Mouse (Mus musculus) thymus, adult 2 months (tissue): ENCODE results near the gene Stxbp2. TPM values are rescaled to one million over a fixed set of nuclear protein-coding genes. Genes with fewer than 3 reads are reported as not detected.

ENCODE experiments used
- DNase-seq: peaks from one replicate; pipeline ENCODE4 v3.0.0; 2021
- H3K27ac ChIP-seq: fragments of 200-500 bp; 2 replicates; pipeline ENCODE4 v1.5.1; 2012; ENCODE audit warnings: low read length, control low read depth; ENCODE audit not compliant: control insufficient read depth, insufficient read depth
- H3K27me3 ChIP-seq: fragments of 200-500 bp; 2 replicates; pipeline ENCODE4 v1.6.1; 2012; ENCODE audit warnings: mild to moderate bottlenecking, low read length, moderate library complexity, mixed read lengths; ENCODE audit not compliant: control insufficient read depth, insufficient read depth
- H3K36me3 ChIP-seq: fragments of 200-500 bp; 2 replicates; pipeline ENCODE4 v1.6.1; 2012; ENCODE audit warnings: mild to moderate bottlenecking, low read length, moderate library complexity; ENCODE audit not compliant: control insufficient read depth, insufficient read depth
- H3K4me1 ChIP-seq: fragments of 200-500 bp; replicated peaks from 2 replicates; pipeline ENCODE4 v1.6.1; 2012; ENCODE audit warnings: low read length; ENCODE audit not compliant: control insufficient read depth, insufficient read depth
- H3K4me3 ChIP-seq: fragments of 200-500 bp; 2 replicates; pipeline ENCODE4 v1.5.1; 2012; ENCODE audit warnings: mild to moderate bottlenecking, low read length, control low read depth, moderate library complexity; ENCODE audit not compliant: control insufficient read depth, insufficient read depth
- CTCF ChIP-seq: fragments of 200-500 bp; IDR thresholded peaks from 2 replicates; pipeline ENCODE4 v1.5.1; 2012; ENCODE audit warnings: mild to moderate bottlenecking, control low read depth, low read length, moderate library complexity, borderline replicate concordance; ENCODE audit not compliant: control insufficient read depth, poor library complexity, insufficient read depth; ENCODE audit errors: extremely low read depth
- POLR2A ChIP-seq: fragments of 200-500 bp; IDR thresholded peaks from 2 replicates; pipeline ENCODE4 v1.6.1; 2012; ENCODE audit warnings: mild to moderate bottlenecking, low read length, control low read depth, moderate library complexity; ENCODE audit not compliant: control insufficient read depth, poor library complexity, insufficient read depth; ENCODE audit errors: extremely low read depth
- WGBS: fragments of 180-500 bp; shearing (Covaris S2); methylation state at CpG from one replicate; pipeline ENCODE4 v1.1.7; 2018; 5-methylcytosine and 5-hydroxymethylcytosine counted together
- polyA plus RNA-seq: library from polyadenylated mRNA; depleted of rRNA; stranded (reverse); fragments of >200 nt; gene quantifications from 2 replicates; pipeline ENCODE4 v1.2.3, GENCODE M21; 2012

The Stxbp2 gene
- polyA plus RNA-seq, 1 experiment = 262 TPM

DNA sequence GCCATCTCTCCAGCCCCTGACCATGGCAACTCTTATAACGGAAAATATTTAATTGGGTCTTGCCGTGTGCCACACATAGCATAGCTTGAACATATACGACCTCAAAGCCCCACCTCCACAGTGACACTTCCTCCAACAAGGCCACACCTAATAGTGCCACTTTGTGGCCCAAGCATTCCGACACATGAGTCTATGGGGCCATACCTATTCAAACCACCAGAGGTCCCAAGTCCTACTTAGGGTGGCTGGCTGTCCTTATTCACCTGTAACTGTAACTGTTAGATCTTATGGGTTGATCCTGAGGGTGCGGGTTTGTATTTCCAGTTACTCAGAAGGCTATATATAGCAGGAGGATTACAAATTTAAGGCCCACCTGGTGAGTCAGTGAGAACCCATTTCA lies 2.7 kb upstream of the Stxbp2 start:
- Histone ChIP-seq H3K36me3 (no peaks in the 10 kb centered on the region), H3K4me3 (no peak overlapping the region), H3K27me3 (no peaks in the 10 kb centered on the region), H3K27ac (no peak overlapping the region), H3K4me1 (peaks cover 13% of the 10 kb centered on the region)
- peak; percentile 35 for DNase-seq
- TF ChIP-seq CTCF (no peak), POLR2A (no peak)
- WGBS = 73% methylated on average over 5 of the region's 5 CpGs

GRCm38 (mm10) chr8:3631478-3631875 lies 722 bp downstream of the Stxbp2 start:
- Histone ChIP-seq H3K27me3 (no peaks in the 10 kb centered on the region), H3K4me1 (peaks cover 13% of the 10 kb centered on the region), H3K36me3 (peaks cover 9% of the 10 kb centered on the region), H3K27ac (no peak overlapping the region), H3K4me3 (peak overlapping the region; percentile 85)
- DNase-seq = peak; percentile 22
- no peak for TF ChIP-seq CTCF
- TF ChIP-seq POLR2A = no peak
- 3% methylated on average over 8 of the region's 8 CpGs for WGBS

- peak; percentile 40 for DNase-seq
- H3K4me1 ChIP-seq = no peaks in the 10 kb centered on the region
- no peak for TF ChIP-seq POLR2A
- TF ChIP-seq CTCF = no peak
- H3K27me3 ChIP-seq = no peaks in the 10 kb centered on the region
- no peak overlapping the region for H3K27ac ChIP-seq
- peaks cover 6% of the 10 kb centered on the region; the same call in 1 of the 2 replicates for H3K36me3 ChIP-seq
- no peak overlapping the region for H3K4me3 ChIP-seq
- 28% methylated on average over 5 of the region's 5 CpGs for WGBS
Measured at GRCm38 (mm10) chr8:3645804-3646203, 15.0 kb downstream of the Stxbp2 start.

DNA sequence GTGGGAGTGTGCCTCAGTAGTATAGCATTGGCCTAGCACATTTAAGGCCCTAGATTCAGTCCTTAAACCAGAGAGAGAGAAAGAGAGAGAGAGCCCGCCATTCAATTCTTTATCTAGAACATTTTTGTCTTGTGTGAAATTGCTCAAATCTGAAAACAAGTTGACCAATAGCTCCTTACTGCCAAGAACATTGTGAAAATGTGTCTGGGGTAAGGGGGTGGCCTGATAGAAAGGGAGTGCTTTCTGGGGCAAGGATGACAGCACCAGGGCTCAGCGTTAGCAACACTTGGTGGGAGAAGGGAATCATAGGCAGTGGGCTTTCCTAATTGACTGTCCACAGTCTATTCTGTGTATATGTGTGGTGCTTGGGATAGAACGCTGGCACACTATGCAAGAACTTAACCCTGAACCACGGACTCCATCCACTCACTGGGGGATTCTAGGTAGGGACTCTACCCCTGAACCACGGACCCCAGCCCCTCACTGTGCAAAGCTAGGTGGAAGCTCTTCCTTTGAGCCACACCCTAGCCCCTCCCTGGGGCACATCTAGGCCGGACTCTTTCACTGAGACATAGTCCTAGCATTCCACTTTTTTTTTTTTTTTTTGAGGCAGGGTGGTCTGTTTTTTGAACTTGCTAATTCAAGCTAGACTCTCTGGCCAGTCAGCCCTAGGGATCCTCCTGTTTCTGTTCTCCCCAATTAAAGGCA lies 16.2 kb downstream of the Stxbp2 start:
- WGBS = 95% methylated on average over 6 of the region's 6 CpGs
- TF ChIP-seq POLR2A (no peak), CTCF (no peak)
- Histone ChIP-seq H3K27me3 (no peaks in the 10 kb centered on the region), H3K36me3 (no peaks in the 10 kb centered on the region), H3K4me3 (no peak overlapping the region), H3K27ac (no peak overlapping the region), H3K4me1 (no peaks in the 10 kb centered on the region)
- no peak for DNase-seq

DNA sequence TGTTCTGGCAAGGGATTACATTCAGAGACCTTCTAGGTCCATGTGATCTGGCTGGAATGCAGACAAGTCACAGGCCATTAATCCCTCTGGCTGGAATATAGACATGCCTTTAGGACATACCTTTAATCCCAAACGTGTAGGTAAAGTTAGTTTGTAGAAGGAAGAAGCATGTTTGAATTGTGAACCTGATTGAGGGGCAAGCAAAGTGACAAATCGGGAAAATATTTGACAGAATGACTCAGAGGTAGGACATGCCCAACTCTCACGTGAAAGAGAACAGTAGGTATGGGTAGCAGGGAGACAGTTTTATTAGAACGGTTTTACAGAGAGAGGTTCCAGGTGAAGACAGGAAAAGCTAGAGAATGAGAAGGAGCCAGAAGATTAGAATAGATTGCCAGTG lies 16.8 kb downstream of the Stxbp2 start:
- H3K27me3 ChIP-seq = no peaks in the 10 kb centered on the region
- no peak for TF ChIP-seq CTCF
- TF ChIP-seq POLR2A = no peak
- no peak for DNase-seq
- no peak overlapping the region for H3K4me3 ChIP-seq
- H3K36me3 ChIP-seq = no peaks in the 10 kb centered on the region
- 91% methylated on average over 4 of the region's 4 CpGs for WGBS
- H3K27ac ChIP-seq = no peak overlapping the region
- no peaks in the 10 kb centered on the region for H3K4me1 ChIP-seq

- H3K36me3 ChIP-seq = no peaks in the 10 kb centered on the region
- no peaks in the 10 kb centered on the region for H3K27me3 ChIP-seq
- no peak overlapping the region for H3K4me3 ChIP-seq
- no peaks in the 10 kb centered on the region for H3K4me1 ChIP-seq
- DNase-seq = no peak
- WGBS = 70% methylated on average over 2 of the region's 2 CpGs
- no peak for TF ChIP-seq CTCF
- TF ChIP-seq POLR2A = no peak
- no peak overlapping the region for H3K27ac ChIP-seq
Measured at GRCm38 (mm10) chr8:3648268-3648667, 17.5 kb downstream of the Stxbp2 start.
